Mouse (Mus musculus) heart, adult 2 months (tissue): Measurements from ENCODE around the gene Vps9d1. TPM values are rescaled to one million over a fixed set of nuclear protein-coding genes. Genes with fewer than 3 reads are reported as not detected.
"Not testable (repeated sequence)": the region's sequence is repeated elsewhere in the genome, so short reads cannot be mapped to it uniquely, and the experiment has no call there.

Source experiments
- DNase-seq, 2 experiments: peaks; one replicate each; pipeline ENCODE4 v3.0.0; 2021
- H3K27ac ChIP-seq: fragments of 200-600 bp; 2 replicates; pipeline ENCODE4 v1.8.1; 2022
- H3K27me3 ChIP-seq: fragments of 200-500 bp; 2 replicates; pipeline ENCODE4 v1.6.1; 2012; ENCODE audit warnings: mild to moderate bottlenecking, low read length, inconsistent platforms, mixed read lengths; ENCODE audit not compliant: control insufficient read depth, insufficient read depth
- H3K36me3 ChIP-seq: fragments of 200-500 bp; 2 replicates; pipeline ENCODE4 v1.6.1; 2012; ENCODE audit warnings: low read length, inconsistent platforms; ENCODE audit not compliant: control insufficient read depth, insufficient read depth
- H3K4me1 ChIP-seq: fragments of 200-500 bp; 2 replicates; pipeline ENCODE4 v1.6.1; 2011; ENCODE audit warnings: low read length; ENCODE audit not compliant: control insufficient read depth, insufficient read depth
- H3K4me3 ChIP-seq: fragments of 200-600 bp; 2 replicates; pipeline ENCODE4 v1.8.1; 2022
- H3K79me2 ChIP-seq: fragments of 200-500 bp; replicated peaks from 2 replicates; pipeline ENCODE4 v1.6.1; 2012; ENCODE audit warnings: mild to moderate bottlenecking, inconsistent platforms, low read length, moderate library complexity, mixed read lengths; ENCODE audit not compliant: control insufficient read depth, insufficient read depth
- H3K9ac ChIP-seq: fragments of 200-500 bp; 2 replicates; pipeline ENCODE4 v1.6.1; 2012; ENCODE audit warnings: low read depth, mild to moderate bottlenecking, control low read depth, inconsistent platforms, low read length, mixed read lengths
- CTCF ChIP-seq: fragments of 200-600 bp; IDR thresholded peaks from 2 replicates; pipeline ENCODE4 v1.8.1; 2022; ENCODE audit warnings: antibody characterized with exemption, mild to moderate bottlenecking, moderate library complexity
- EP300 ChIP-seq: fragments of 200-500 bp; IDR thresholded peaks from 2 replicates; pipeline ENCODE4 v1.6.1; 2011; ENCODE audit warnings: low read depth, low read length, control low read depth; ENCODE audit not compliant: insufficient read depth
- POLR2A ChIP-seq: fragments of 200-500 bp; IDR thresholded peaks from 2 replicates; pipeline ENCODE4 v1.6.1; 2011; ENCODE audit warnings: mild to moderate bottlenecking, low read depth, low read length, control low read depth; ENCODE audit not compliant: insufficient read depth
- WGBS: fragments of 180-500 bp; shearing (Covaris S2); methylation state at CpG from one replicate; pipeline ENCODE4 v1.1.7; 2018; 5-methylcytosine and 5-hydroxymethylcytosine counted together
- intact Hi-C: fragments of 180-260 bp; cut with DNase I; formaldehyde crosslinking; loops from one replicate; pipeline ENCODE4 v1.15.1; 2025
- polyA plus RNA-seq: library from polyadenylated mRNA; depleted of rRNA; stranded (reverse); fragments of >200 nt; gene quantifications from 2 replicates; pipeline ENCODE4 v1.2.3, GENCODE M21; 2012; rRNA removed
- total RNA-seq, 2 experiments: library from RNA; stranded (reverse); gene quantifications; 2 replicates each; pipeline ENCODE4 v1.2.3; 2021

Vps9d1 gene
- total and polyA plus RNA-seq, 3 experiments: 22.6 to 52.1 (median 34.3) TPM

DNA sequence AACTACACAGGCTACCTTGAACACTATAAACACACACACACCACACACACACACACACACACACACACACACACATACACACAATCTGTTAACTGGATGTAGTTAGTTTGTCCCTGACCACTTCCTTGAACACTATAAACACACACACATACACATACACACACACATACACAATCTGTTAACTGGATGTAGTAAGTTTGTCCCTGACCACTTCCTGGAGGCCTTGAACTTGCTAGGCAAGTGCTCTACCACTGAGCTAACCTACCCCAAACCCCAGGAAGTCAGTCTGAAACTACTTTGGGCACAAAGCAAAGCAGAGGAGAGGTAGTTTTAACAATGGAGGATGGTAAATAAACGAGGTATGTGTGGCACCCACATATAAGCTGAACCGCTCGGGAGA is 50.6 kb downstream of the Vps9d1 start:
- no peaks in the 10 kb centered on the region for H3K36me3 ChIP-seq
- H3K4me1 ChIP-seq: no peaks in the 10 kb centered on the region
- H3K4me3 ChIP-seq: no peak overlapping the region
- DNase-seq: no peak
- H3K9ac ChIP-seq: no peak overlapping the region
- no peaks in the 10 kb centered on the region for H3K79me2 ChIP-seq
- TF ChIP-seq EP300 (no peak), POLR2A (no peak), CTCF (no peak)
- WGBS: 76% methylated on average over 3 of the region's 3 CpGs
- H3K27ac ChIP-seq: no peak overlapping the region
- intact Hi-C loops: loop anchor here (2.0 to 5.0 kb wide), 2 partner anchors 97 to 366 kb away; no protein-coding TSS in a partner anchor
- H3K27me3 ChIP-seq: no peaks in the 10 kb centered on the region

DNA sequence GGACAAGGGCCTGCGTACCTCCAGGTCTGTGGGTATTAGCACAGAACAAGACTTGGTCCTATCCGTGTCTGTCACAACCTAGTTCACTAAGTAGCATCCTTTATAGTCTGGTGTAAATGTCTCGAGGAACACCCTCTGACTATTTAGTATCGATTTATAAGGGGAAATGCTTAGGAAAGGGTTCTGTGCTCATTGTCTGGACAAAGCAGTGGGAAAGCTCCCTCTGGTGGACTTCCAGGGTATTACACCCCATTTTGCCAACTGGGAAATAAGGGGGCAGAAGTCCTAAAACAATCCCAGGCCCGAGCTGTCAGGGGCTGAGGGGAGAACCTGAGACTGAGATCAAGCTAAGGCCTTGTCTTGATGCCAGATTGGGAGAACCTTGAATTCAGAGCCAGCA is 51.9 kb downstream of the Vps9d1 start:
- TF ChIP-seq POLR2A: no peak
- peak; percentile 97 for TF ChIP-seq CTCF
- Histone ChIP-seq H3K27me3 (no peaks in the 10 kb centered on the region), H3K36me3 (no peaks in the 10 kb centered on the region), H3K27ac (no peak overlapping the region), H3K4me3 (no peak overlapping the region), H3K79me2 (no peaks in the 10 kb centered on the region), H3K4me1 (no peaks in the 10 kb centered on the region), H3K9ac (no peak overlapping the region)
- intact Hi-C loops: loop anchor here (2.0 to 5.0 kb wide), 2 partner anchors 95 to 365 kb away; no protein-coding TSS in a partner anchor
- DNase-seq: peak; percentile 55 to 75
- WGBS: 24% methylated on average over 5 of the region's 5 CpGs

DNA sequence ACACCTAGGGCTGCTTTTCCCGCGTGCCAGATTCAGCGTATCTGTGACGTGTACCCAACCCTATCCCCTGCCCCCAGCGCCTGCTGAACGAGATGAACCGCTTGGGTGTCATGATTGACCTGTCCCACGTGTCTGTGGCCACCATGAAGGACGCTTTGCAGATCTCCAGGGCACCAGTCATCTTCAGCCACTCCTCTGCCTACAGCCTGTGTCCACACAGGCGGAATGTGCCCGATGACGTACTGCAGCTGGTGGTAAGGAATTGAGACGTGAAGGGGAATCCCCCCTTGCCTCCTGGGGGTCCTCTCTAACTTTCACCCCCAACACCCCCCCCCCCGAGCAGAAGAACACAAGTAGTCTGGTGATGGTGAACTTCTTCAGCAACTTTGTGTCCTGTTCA is 54.3 kb downstream of the Vps9d1 start:
- no peaks in the 10 kb centered on the region for H3K4me1 ChIP-seq
- intact Hi-C loops: loop anchor here (5.0 kb wide), 1 partner anchor 363 kb away; no protein-coding TSS in a partner anchor
- TF ChIP-seq POLR2A: no peak
- TF ChIP-seq EP300: no peak
- no peak for TF ChIP-seq CTCF
- H3K4me3 ChIP-seq: no peak overlapping the region
- DNase-seq: no peak
- no peaks in the 10 kb centered on the region for H3K79me2 ChIP-seq
- no peak overlapping the region for H3K9ac ChIP-seq
- H3K36me3 ChIP-seq: no peaks in the 10 kb centered on the region
- no peaks in the 10 kb centered on the region for H3K27me3 ChIP-seq
- no peak overlapping the region for H3K27ac ChIP-seq
- 58% methylated on average over 14 of the region's 14 CpGs for WGBS

DNA sequence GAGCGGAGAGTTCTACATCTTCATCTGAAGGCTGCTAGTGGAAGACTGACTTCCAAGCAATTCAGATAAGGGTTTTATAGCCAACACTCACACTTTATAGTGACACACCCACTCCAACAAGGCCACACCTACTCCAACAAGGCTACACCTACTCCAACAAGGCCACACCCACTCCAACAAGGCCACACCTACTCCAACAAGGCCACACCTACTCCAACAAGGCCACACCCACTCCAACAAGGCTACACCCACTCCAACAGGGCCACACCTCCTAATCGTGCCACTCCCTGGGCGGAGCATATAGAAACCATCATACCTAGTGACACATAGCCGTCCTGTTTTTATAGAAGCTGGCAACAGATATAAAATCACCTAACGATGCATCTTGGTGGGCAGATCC is 57.1 kb downstream of the Vps9d1 start:
- WGBS: 75% methylated on average over 5 of the region's 5 CpGs
- H3K27ac ChIP-seq, H3K79me2 ChIP-seq, H3K4me1 ChIP-seq, intact Hi-C loops, H3K27me3 ChIP-seq, H3K4me3 ChIP-seq, DNase-seq, H3K9ac ChIP-seq, H3K36me3 ChIP-seq: not testable (repeated sequence)

DNA sequence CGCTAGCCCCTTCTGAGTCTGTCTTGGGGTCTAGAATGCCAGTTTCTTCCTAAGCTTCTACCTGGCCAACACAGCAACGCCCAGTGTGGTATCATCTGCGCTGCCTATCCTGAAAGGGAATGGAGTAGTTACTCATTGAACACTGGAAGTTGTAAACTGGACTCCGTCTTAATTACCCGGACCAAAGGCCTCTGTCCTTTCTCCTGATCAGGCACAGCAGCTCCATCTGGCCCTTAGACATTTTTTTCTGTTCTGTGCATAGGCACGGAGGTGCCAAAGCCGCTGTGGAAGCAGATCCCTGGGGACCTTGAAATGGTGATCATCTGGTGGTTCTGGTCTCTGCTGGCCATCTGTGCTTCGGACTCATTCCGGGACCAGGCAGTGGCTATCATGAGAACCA is 60.4 kb downstream of the Vps9d1 start:
- H3K36me3 ChIP-seq: no peaks in the 10 kb centered on the region
- H3K27me3 ChIP-seq: no peaks in the 10 kb centered on the region

More for the DNA sequence above, 60.4 kb downstream of the Vps9d1 start:
- Histone ChIP-seq H3K4me1 (peaks cover 4% of the 10 kb centered on the region), H3K9ac (no peak overlapping the region), H3K27ac (no peak overlapping the region), H3K79me2 (no peaks in the 10 kb centered on the region), H3K4me3 (no peak overlapping the region)
- no peak for DNase-seq
- intact Hi-C loops: no loop called here
- no peak for TF ChIP-seq POLR2A
- 89% methylated on average over 9 of the region's 9 CpGs for WGBS

Other genes starting within 250 kb of the Vps9d1 start
- 10 to 100 TPM; 68.0 to 76.3 TPM for gene Ankrd11, start 212.1 kb downstream of the Vps9d1 start, total RNA-seq
- gene Ankrd11, start 212.1 kb downstream of the Vps9d1 start, polyA plus RNA-seq: 34.4 and 48.3 TPM in 2 replicates
- gene Spg7, start 191.4 kb downstream of the Vps9d1 start, total RNA-seq: 10 to 100 TPM; 74.4 to 88.2 TPM
- gene Spg7, start 191.4 kb downstream of the Vps9d1 start, polyA plus RNA-seq: 95.9 and 113 TPM in 2 replicates
- gene Rpl13, start 152.0 kb downstream of the Vps9d1 start, total RNA-seq: 100 to 1,000 TPM; 418 to 463 TPM
- gene Rpl13, start 152.0 kb downstream of the Vps9d1 start, polyA plus RNA-seq: 440 and 616 TPM in 2 replicates
- under 1 TPM; 0.18 to 0.91 TPM for gene Cpne7, start 137.0 kb downstream of the Vps9d1 start, total RNA-seq
- gene Cpne7, start 137.0 kb downstream of the Vps9d1 start, polyA plus RNA-seq: 0.91 and 1.7 TPM in 2 replicates
- gene Sult5a1, start 96.0 kb downstream of the Vps9d1 start, total RNA-seq: under 1 TPM; 0.27 to 0.91 TPM
- 2.3 and 5.3 TPM in 2 replicates for gene Sult5a1, start 96.0 kb downstream of the Vps9d1 start, polyA plus RNA-seq
- gene Dpep1, start 68.1 kb downstream of the Vps9d1 start, total RNA-seq: 10 to 100 TPM; 35.4 to 55.0 TPM
- 80.1 and 103 TPM in 2 replicates for gene Dpep1, start 68.1 kb downstream of the Vps9d1 start, polyA plus RNA-seq
- 10 to 100 TPM; 56.3 to 58.3 TPM for gene Chmp1a, start 41.6 kb downstream of the Vps9d1 start, total RNA-seq
- 63.9 and 81.4 TPM in 2 replicates for gene Chmp1a, start 41.6 kb downstream of the Vps9d1 start, polyA plus RNA-seq
- gene Spata33, start 41.5 kb downstream of the Vps9d1 start, total RNA-seq: 10 to 100 TPM; 25.6 to 29.4 TPM
- 16.2 and 16.4 TPM in 2 replicates for gene Spata33, start 41.5 kb downstream of the Vps9d1 start, polyA plus RNA-seq
- gene Cdk10, start 29.5 kb downstream of the Vps9d1 start, total RNA-seq: 10 to 100 TPM; 18.4 to 22.9 TPM
- gene Cdk10, start 29.5 kb downstream of the Vps9d1 start, polyA plus RNA-seq: 32.4 and 37.0 TPM in 2 replicates
- gene Spata2l, start 18.1 kb downstream of the Vps9d1 start, total RNA-seq: 1 to 10 TPM; 6.0 to 7.5 TPM
- 6.7 and 7.0 TPM in 2 replicates for gene Spata2l, start 18.1 kb downstream of the Vps9d1 start, polyA plus RNA-seq
- gene Zfp276, start 153 bp downstream of the Vps9d1 start, total RNA-seq: 10 to 100 TPM in 1 of 2 experiments, 1 to 10 TPM in 1; 9.3 to 11.2 TPM
- 16.1 and 20.5 TPM in 2 replicates for gene Zfp276, start 153 bp downstream of the Vps9d1 start, polyA plus RNA-seq
- 1 to 10 TPM; 5.3 to 6.2 TPM for gene Fanca, start 64.2 kb upstream of the Vps9d1 start, total RNA-seq
- gene Fanca, start 64.2 kb upstream of the Vps9d1 start, polyA plus RNA-seq: 3.9 and 4.6 TPM in 2 replicates
- under 1 TPM; 0.11 to 0.26 TPM for gene Spire2, start 78.4 kb upstream of the Vps9d1 start, total RNA-seq
- gene Spire2, start 78.4 kb upstream of the Vps9d1 start, polyA plus RNA-seq: 0.29 and 0.53 TPM in 2 replicates
- gene Tcf25, start 119.4 kb upstream of the Vps9d1 start, total RNA-seq: 100 to 1,000 TPM; 125 to 134 TPM
- gene Tcf25, start 119.4 kb upstream of the Vps9d1 start, polyA plus RNA-seq: 137 and 147 TPM in 2 replicates
- not detected for gene Mc1r, start 152.8 kb upstream of the Vps9d1 start, total RNA-seq
- not detected in 2 replicates for gene Mc1r, start 152.8 kb upstream of the Vps9d1 start, polyA plus RNA-seq
- gene Tubb3, start 157.1 kb upstream of the Vps9d1 start, total RNA-seq: under 1 TPM in 1 of 2 experiments, not detected in 1; 0.59 TPM
- 4.6 and 6.2 TPM in 2 replicates for gene Tubb3, start 157.1 kb upstream of the Vps9d1 start, polyA plus RNA-seq
- 10 to 100 TPM; 56.4 to 63.4 TPM for gene Def8, start 169.2 kb upstream of the Vps9d1 start, total RNA-seq
- 48.1 and 54.7 TPM in 2 replicates for gene Def8, start 169.2 kb upstream of the Vps9d1 start, polyA plus RNA-seq
- gene Afg3l1, start 223.6 kb upstream of the Vps9d1 start, total RNA-seq: 10 to 100 TPM; 60.1 to 65.1 TPM
- 22.6 and 39.2 TPM in 2 replicates for gene Afg3l1, start 223.6 kb upstream of the Vps9d1 start, polyA plus RNA-seq